ENCODE assay signal across 11 mouse cellular contexts in genomic region chr2:156455508-156456108, GRCm38 (mm10).
"Had no signal": no experiment of that assay in that cellular context is flagged by ENCODE, and none has a peak within 500 bp of the region (broad histone marks: within the 10 kb centered on the region; RNA-seq: fewer than 3 reads in every experiment).

No protein-coding gene starts in this region.

- DNase-seq: lung, embryonic 14.5 days; lung, postnatal 10 days; lung, postnatal 4 days; right cerebral cortex, postnatal 14 days; thymus, postnatal 4 days had no signal

- H3K36me3 ChIP-seq: limb, embryonic 15.5 days; liver, embryonic 12.5 days; midbrain, embryonic 15.5 days had no signal

- H3K4me2 ChIP-seq: limb, embryonic 15.5 days; liver, embryonic 12.5 days; lung, embryonic 14.5 days; midbrain, embryonic 11.5 days; midbrain, embryonic 15.5 days; neural tube, embryonic 13.5 days had no signal

- ATAC-seq: liver, embryonic 12.5 days; midbrain, embryonic 15.5 days had no signal

- H3K27me3 ChIP-seq: limb, embryonic 15.5 days; midbrain, embryonic 15.5 days; neural tube, embryonic 13.5 days had no signal

- H3K4me3 ChIP-seq: limb, embryonic 15.5 days; liver, embryonic 12.5 days; megakaryocyte, embryonic 14.5 days; midbrain, embryonic 15.5 days; neural tube, embryonic 13.5 days had no signal
